ENCODE assay signal across 11 mouse cellular contexts in genomic region chr7:49843304-49843933, GRCm38 (mm10).
A peak's percentile ranks its signal among the peaks of the same experiment; 100 is the strongest.
DNase-seq lines count a peak whose midpoint lies in the region; ATAC-seq and TF ChIP-seq lines count a peak whose summit lies in the region.
"Had no signal": no experiment of that assay in that cellular context is flagged by ENCODE, and none has a peak within 500 bp of the region (broad histone marks: within the 10 kb centered on the region; RNA-seq: fewer than 3 reads in every experiment).

No protein-coding gene starts in this region.

- peak; percentile 51; the same call in 1 of the 2 replicates for ATAC-seq in heart, embryonic 12.5 days (ENCODE audit: insufficient number of reproducible peaks, low FRiP score)
- ATAC-seq in midbrain, embryonic 11.5 days (ENCODE audit: low FRiP score) = 0 out of 2 replicates have a peak, but pooled peaks have one; percentile 11
- no peak for ATAC-seq in midbrain, embryonic 13.5 days
- ATAC-seq in hindbrain, embryonic 16.5 days = peak; percentile 32
- ATAC-seq in neural tube, embryonic 13.5 days (ENCODE audit: low read depth) = peak; percentile 29; the same call in 1 of the 2 replicates

- H3K36me3 ChIP-seq in heart, embryonic 12.5 days = peaks cover 11% of the 10 kb centered on the region
- H3K36me3 ChIP-seq in midbrain, embryonic 11.5 days (ENCODE audit: control insufficient read depth, insufficient read depth, low read length) = no peaks in the 10 kb centered on the region
- H3K36me3 ChIP-seq in midbrain, embryonic 13.5 days = 0 out of 2 replicates have a peak, but pooled peaks cover 6% of the 10 kb centered on the region
- H3K36me3 ChIP-seq in hindbrain, embryonic 16.5 days (ENCODE audit: control insufficient read depth, insufficient read depth, low read length) = no peaks in the 10 kb centered on the region
- H3K36me3 ChIP-seq in neural tube, embryonic 13.5 days = peaks cover 5% of the 10 kb centered on the region; the same call in 1 of the 2 replicates
- H3K36me3 ChIP-seq in thymus, adult 2 months (ENCODE audit: control insufficient read depth, insufficient read depth, low read length) = peaks cover 5% of the 10 kb centered on the region; the same call in 1 of the 2 replicates

- H3K4me3 ChIP-seq in heart, embryonic 12.5 days = no peak overlapping the region
- no peak overlapping the region for H3K4me3 ChIP-seq in midbrain, embryonic 11.5 days (ENCODE audit: low read depth, low read length)
- H3K4me3 ChIP-seq in midbrain, embryonic 13.5 days (replicated peaks) = no peak overlapping the region
- H3K4me3 ChIP-seq in hindbrain, embryonic 16.5 days (ENCODE audit: low read length) = no peak overlapping the region
- no peak overlapping the region for H3K4me3 ChIP-seq in neural tube, embryonic 13.5 days
- no peak overlapping the region for H3K4me3 ChIP-seq in thymus, adult 2 months (ENCODE audit: control insufficient read depth, insufficient read depth, low read length)
- H3K4me3 ChIP-seq: limb, embryonic 13.5 days had no signal

- peaks cover 31% of the 10 kb centered on the region for H3K4me1 ChIP-seq in heart, embryonic 12.5 days (replicated peaks)
- peaks cover 4% of the 10 kb centered on the region; the same call in 1 of the 2 replicates for H3K4me1 ChIP-seq in midbrain, embryonic 11.5 days (ENCODE audit: control insufficient read depth, insufficient read depth, low read length)
- peaks cover 14% of the 10 kb centered on the region for H3K4me1 ChIP-seq in midbrain, embryonic 13.5 days (replicated peaks)
- H3K4me1 ChIP-seq in hindbrain, embryonic 16.5 days (ENCODE audit: control insufficient read depth, insufficient read depth, low read depth, low read length) = peaks cover 7% of the 10 kb centered on the region; the same call in 1 of the 2 replicates
- H3K4me1 ChIP-seq in neural tube, embryonic 13.5 days (replicated peaks) = peaks cover 33% of the 10 kb centered on the region
- H3K4me1 ChIP-seq in thymus, adult 2 months (replicated peaks; ENCODE audit: control insufficient read depth, insufficient read depth, low read length) = no peaks in the 10 kb centered on the region

- WGBS in heart, embryonic 12.5 days = 50% methylated on average over 6 of the region's 6 CpGs
- WGBS in midbrain, embryonic 11.5 days = 84% methylated on average over 6 of the region's 6 CpGs
- 61% methylated on average over 6 of the region's 6 CpGs for WGBS in midbrain, embryonic 13.5 days
- 40% methylated on average over 6 of the region's 6 CpGs for WGBS in hindbrain, embryonic 16.5 days
- WGBS in neural tube, embryonic 13.5 days = 62% methylated on average over 6 of the region's 6 CpGs
- WGBS in thymus, adult 2 months = 77% methylated on average over 6 of the region's 6 CpGs

- no peak for TF ChIP-seq POLR2A in thymus, adult 2 months (IDR thresholded peaks at IDR 0.05; ENCODE audit: control insufficient read depth, extremely low read depth, insufficient read depth, low read length, poor library complexity)

- no peaks in the 10 kb centered on the region for H3K27me3 ChIP-seq in heart, embryonic 12.5 days (replicated peaks)
- H3K27me3 ChIP-seq in midbrain, embryonic 11.5 days (ENCODE audit: control insufficient read depth, insufficient read depth, low read length) = no peaks in the 10 kb centered on the region
- H3K27me3 ChIP-seq in midbrain, embryonic 13.5 days = 0 out of 2 replicates have a peak, but pooled peaks cover 8% of the 10 kb centered on the region
- H3K27me3 ChIP-seq in hindbrain, embryonic 16.5 days (replicated peaks; ENCODE audit: control insufficient read depth, insufficient read depth, low read length) = no peaks in the 10 kb centered on the region
- H3K27me3 ChIP-seq in neural tube, embryonic 13.5 days = no peaks in the 10 kb centered on the region
- no peaks in the 10 kb centered on the region for H3K27me3 ChIP-seq in thymus, adult 2 months (ENCODE audit: control insufficient read depth, insufficient read depth, low read length)
- H3K27me3 ChIP-seq: limb, embryonic 13.5 days had no signal

- intact Hi-C loops in heart, postnatal 10 days (cut with DNase I) = no loop called here

- H3K27ac ChIP-seq in heart, embryonic 12.5 days (ENCODE audit: poor library complexity, severe bottlenecking) = peak overlapping the region; percentile 5; the same call in 1 of the 2 replicates
- no peak overlapping the region; the same call in 1 of the 2 replicates for H3K27ac ChIP-seq in midbrain, embryonic 11.5 days (ENCODE audit: low read depth, low read length)
- no peak overlapping the region for H3K27ac ChIP-seq in midbrain, embryonic 13.5 days
- H3K27ac ChIP-seq in hindbrain, embryonic 16.5 days (ENCODE audit: low read depth, low read length) = no peak overlapping the region
- H3K27ac ChIP-seq in neural tube, embryonic 13.5 days (replicated peaks) = peak overlapping the region; percentile 91
- H3K27ac ChIP-seq in thymus, adult 2 months (ENCODE audit: control insufficient read depth, insufficient read depth, low read length) = no peak overlapping the region
- H3K27ac ChIP-seq: limb, embryonic 13.5 days had no signal

- H3K4me2 ChIP-seq in heart, embryonic 12.5 days = no peak overlapping the region
- no peak overlapping the region for H3K4me2 ChIP-seq in midbrain, embryonic 11.5 days
- no peak overlapping the region for H3K4me2 ChIP-seq in midbrain, embryonic 13.5 days (replicated peaks)
- no peak overlapping the region for H3K4me2 ChIP-seq in hindbrain, embryonic 16.5 days (ENCODE audit: low read length)
- H3K4me2 ChIP-seq in neural tube, embryonic 13.5 days = peak overlapping the region; percentile 45; the same call in 1 of the 2 replicates
- H3K4me2 ChIP-seq: limb, embryonic 13.5 days had no signal

- DNase-seq in heart, postnatal 10 days = no peak
- no peak for DNase-seq in midbrain, embryonic 11.5 days (ENCODE audit: low spot score, missing footprints)
- no peak for DNase-seq in thymus, adult 2 months
- no peak for DNase-seq in cerebellum, adult 11-12 months
- DNase-seq: cerebellum, postnatal 25 days; kidney, adult 18-20 months had no signal

- H3K9me3 ChIP-seq in heart, embryonic 12.5 days (replicated peaks) = no peaks in the 10 kb centered on the region
- no peaks in the 10 kb centered on the region for H3K9me3 ChIP-seq in midbrain, embryonic 11.5 days (ENCODE audit: control insufficient read depth, low read length)
- no peaks in the 10 kb centered on the region for H3K9me3 ChIP-seq in midbrain, embryonic 13.5 days
- no peaks in the 10 kb centered on the region for H3K9me3 ChIP-seq in hindbrain, embryonic 16.5 days (ENCODE audit: control insufficient read depth, low read length)
- no peaks in the 10 kb centered on the region for H3K9me3 ChIP-seq in neural tube, embryonic 13.5 days
- H3K9me3 ChIP-seq: limb, embryonic 13.5 days had no signal

- TF ChIP-seq CTCF in thymus, adult 2 months (IDR thresholded peaks at IDR 0.05; ENCODE audit: borderline replicate concordance, control insufficient read depth, extremely low read depth, insufficient read depth, low read length, poor library complexity) = no peak

- H3K9ac ChIP-seq in heart, embryonic 12.5 days = no peak overlapping the region
- H3K9ac ChIP-seq in midbrain, embryonic 11.5 days (ENCODE audit: low read length) = no peak overlapping the region
- no peak overlapping the region for H3K9ac ChIP-seq in midbrain, embryonic 13.5 days (replicated peaks)
- H3K9ac ChIP-seq in hindbrain, embryonic 16.5 days (ENCODE audit: low read depth, low read length) = no peak overlapping the region
- H3K9ac ChIP-seq in neural tube, embryonic 13.5 days = no peak overlapping the region
- H3K9ac ChIP-seq: limb, embryonic 13.5 days had no signal

Comparison
In these comparisons a context has a peak if more than half of its experiments do, and no peak if none do; other contexts are left out.
1. H3K27ac ChIP-seq: peak in heart, embryonic 12.5 days (single experiment) and neural tube, embryonic 13.5 days (single experiment); none in midbrain, embryonic 11.5 days (single experiment), midbrain, embryonic 13.5 days (single experiment), hindbrain, embryonic 16.5 days (single experiment) and thymus, adult 2 months (single experiment).